Mouse (Mus musculus): ENCODE data around the gene C130026I21Rik.
"Not testable (repeated sequence)": the region's sequence is repeated elsewhere in the genome, so short reads cannot be mapped to it uniquely, and the experiment has no call there.

C130026I21Rik gene

DNA sequence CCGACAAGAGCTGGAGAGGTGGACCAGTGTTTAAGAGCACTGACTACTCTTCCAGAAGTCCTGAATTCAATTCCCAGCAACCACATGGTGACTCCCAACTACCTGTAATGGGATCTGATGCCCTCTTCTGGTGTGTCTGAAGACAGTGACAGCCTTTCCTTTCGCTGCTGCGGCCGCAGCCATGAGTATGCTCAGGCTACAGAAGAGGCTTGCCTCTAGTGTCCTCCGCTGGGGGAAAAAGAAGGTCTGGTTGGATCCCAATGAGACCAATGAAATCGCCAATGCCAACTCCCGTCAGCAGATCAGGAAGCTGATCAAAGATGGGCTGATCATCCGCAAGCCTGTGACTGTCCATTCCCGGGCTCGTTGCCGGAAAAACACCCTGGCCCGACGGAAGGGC, 258.4 kb downstream of the C130026I21Rik start:
- not testable (repeated sequence) for DNase-seq

DNA sequence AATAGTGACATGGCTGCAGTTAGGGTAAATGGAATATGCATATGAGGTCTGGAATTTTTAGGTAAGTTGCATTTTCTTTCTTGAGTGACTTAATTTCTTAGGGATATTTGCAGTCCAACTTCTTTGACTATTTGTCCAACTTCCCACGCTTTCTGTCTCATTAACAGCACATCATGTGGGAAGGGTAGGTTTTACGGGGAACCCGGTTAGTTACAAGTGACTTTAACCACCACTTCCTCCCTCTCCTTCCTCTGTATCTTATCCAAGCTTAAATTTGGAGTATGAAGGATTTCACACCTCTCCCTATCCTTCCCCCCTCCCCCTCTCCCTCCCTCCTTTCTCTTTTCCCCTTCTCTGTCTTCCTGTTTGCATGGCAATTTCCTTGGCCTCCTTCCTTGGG, 259.4 kb downstream of the C130026I21Rik start:
- DNase-seq = not testable (repeated sequence)

DNA sequence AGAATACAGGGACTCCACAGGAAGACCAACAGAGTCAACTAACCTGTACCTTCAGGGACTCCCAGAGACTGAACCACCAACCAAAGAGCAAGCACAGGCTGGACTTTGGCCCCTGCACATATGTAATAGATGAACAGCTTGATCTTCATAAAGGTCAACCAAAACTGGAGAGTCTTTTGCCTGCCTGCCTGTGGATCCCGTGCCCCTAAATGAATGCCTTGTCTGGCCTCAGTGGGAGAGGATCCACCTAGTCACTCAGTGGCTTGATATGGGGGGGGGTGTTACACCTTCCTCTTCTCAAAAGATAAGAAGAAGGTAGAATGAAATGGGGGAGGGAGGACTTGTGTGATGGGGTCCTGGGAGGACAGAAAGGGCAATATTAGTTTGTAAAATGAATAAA, 262.6 kb downstream of the C130026I21Rik start:
- DNase-seq = not testable (repeated sequence)

- DNase-seq = not testable (repeated sequence)
Measured at GRCm38 (mm10) chr1:84999241-84999640, 271.1 kb downstream of the C130026I21Rik start.

GRCm38 (mm10) chr1:84996305-84996704, 274.1 kb downstream of the C130026I21Rik start:
- not testable (repeated sequence) for DNase-seq

DNA sequence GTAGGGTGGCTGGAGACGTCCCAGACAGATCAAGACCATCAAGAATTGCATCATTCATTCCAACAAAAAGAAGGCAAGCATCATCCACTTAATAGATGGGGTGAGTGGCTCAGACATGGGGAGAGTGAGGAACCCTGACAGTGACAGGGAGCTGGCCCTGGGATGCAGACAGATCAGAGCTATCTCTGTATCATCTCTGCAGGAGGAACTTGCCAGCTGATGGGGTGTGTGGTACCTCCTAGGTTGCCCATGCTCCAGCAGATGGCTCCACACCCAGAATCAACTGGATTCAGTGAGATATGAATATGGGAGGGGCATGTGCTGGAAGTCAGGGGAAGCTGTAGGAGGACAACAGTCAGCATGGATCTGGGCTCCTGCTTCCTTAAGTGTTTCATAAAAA, 275.9 kb downstream of the C130026I21Rik start:
- DNase-seq = not testable (repeated sequence)

- not testable (repeated sequence) for DNase-seq
Measured at GRCm38 (mm10) chr1:84993688-84994319, 276.6 kb downstream of the C130026I21Rik start.

DNA sequence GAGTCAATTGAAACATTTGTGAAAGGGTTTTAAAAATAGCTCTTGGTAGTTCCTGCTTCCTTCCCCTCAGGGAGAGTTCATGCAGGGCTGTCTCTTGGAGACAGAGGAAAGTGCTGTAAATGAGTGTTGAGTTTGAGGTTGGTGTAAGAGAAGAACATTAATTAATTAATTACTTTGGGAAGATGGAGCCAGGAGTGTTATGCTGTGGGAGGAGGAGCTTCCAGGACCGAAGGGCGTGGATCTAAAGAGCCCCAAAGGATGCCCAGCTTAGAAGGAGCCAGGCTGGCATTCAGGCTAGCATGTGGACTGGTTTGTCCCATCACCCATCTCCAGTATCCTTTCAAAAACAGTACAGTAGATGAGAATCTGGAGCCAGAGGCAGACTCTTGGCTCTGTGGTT, 277.1 kb downstream of the C130026I21Rik start:
- DNase-seq = not testable (repeated sequence)

- not testable (repeated sequence) for DNase-seq
Measured at GRCm38 (mm10) chr1:84992827-84993226, 277.5 kb downstream of the C130026I21Rik start.

DNA sequence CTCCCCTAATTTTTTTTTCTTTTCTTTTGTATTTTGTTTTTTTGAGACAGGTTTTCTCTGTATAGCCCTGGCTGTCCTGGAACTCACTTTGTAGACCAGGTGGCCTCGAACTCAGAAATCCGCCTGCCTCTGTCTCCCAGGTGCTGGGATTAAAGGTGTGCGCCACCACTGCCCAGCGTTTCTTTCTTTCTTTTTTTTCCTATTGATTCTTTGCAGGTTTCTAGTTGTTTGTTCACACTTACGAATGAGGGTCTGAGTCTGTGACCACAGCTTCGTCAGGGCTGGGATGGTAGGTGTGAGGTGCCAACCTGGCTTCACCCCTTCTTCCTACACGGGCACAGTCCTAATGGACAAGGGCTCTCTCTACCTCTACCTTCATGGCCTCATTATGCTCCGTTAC, 281.3 kb downstream of the C130026I21Rik start:
- not testable (repeated sequence) for DNase-seq

GRCm38 (mm10) chr1:84987729-84988128, 282.6 kb downstream of the C130026I21Rik start:
- not testable (repeated sequence) for DNase-seq

DNA sequence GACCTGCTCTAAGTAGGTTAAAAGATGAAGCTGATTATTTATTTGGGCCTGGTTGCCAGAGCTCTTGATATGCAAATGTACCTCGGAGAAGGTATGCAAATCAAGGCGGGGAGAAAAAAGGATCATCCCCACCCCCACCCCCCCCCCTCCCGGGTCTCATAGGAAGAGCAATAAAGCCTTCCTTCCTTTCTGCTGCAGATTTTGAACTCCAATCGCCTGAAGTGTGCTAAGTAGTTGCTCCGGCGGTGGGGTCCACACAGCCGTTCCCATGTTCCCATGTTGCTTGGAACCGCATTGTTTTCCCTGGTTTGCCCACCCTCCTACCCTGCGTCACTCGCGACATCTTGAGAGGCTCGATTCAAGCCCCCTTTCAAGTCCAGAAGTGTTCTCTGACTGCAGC, 308.6 kb downstream of the C130026I21Rik start:
- DNase-seq = not testable (repeated sequence)

DNA sequence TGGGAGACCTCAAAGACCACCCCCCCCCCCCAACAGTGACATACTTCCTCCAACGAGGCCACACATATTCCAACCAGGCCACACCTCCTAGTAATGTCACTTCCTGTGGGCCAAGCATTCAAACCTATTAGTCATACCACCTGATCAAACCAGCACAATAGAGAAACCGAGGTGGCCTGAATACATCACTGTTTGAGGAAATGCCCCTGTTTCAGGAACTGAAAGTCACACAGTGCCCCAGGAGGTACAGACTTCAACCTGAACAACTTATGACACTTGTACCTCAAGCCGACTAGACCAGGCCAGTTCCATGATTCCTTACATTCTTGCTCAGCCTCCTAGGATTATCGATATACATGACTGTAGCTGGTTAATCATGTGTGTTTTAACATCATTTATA, 312.7 kb downstream of the C130026I21Rik start:
- not testable (repeated sequence) for DNase-seq

DNA sequence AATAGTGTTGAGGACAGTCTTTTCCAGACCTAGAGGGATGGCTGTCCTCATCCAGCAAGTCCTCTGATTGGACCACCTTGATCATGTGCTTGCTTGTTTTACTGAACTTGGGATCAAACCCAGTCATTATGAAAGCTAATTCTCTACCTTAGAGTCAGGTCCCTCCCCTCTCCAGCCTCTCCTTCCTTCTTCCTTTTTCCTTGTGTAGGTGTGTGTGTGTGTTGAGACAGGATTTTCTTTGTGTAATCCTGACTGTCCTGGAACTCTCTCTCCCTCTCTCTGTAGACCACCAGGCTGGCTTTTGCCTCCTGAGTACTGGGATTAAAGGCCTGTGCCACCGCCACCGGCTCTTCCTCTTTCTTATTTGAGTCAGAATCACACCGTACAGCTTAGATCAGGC, 313.6 kb downstream of the C130026I21Rik start:
- not testable (repeated sequence) for DNase-seq

DNA sequence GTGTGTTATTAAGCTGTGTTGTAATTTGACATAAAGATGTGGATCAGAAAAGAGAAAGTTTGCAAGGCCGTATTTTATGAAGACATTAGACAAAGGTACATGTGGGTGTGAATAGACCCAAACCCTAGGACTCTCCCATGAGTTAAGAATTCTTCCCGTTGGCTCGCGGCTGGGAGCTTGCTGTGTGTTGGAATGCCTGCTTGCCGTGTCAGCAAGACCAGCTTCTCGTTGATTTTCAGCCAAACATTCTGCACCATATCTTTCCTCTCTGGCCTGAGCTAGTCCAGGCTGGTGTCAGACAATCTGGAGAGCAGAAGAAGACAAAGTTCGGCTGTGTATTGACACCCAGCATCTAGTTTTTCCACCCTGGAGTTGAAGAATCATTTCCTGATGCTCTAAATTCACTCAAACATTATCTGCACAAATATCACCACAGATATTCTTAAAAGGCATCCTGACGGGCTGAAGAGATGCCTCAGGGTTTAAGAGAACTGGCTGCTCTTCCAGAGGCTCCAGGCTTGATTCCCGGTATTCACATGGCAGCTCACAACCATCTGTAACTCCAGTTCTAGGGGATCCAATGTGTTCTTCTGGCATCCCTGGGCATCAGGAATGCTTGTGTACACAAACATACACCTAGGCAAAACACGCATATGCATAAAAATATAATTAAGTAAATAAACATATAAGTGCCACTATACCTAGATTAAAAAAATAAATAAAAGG, 317.7 kb downstream of the C130026I21Rik start:
- DNase-seq = peak; percentile 64 to 72

DNA sequence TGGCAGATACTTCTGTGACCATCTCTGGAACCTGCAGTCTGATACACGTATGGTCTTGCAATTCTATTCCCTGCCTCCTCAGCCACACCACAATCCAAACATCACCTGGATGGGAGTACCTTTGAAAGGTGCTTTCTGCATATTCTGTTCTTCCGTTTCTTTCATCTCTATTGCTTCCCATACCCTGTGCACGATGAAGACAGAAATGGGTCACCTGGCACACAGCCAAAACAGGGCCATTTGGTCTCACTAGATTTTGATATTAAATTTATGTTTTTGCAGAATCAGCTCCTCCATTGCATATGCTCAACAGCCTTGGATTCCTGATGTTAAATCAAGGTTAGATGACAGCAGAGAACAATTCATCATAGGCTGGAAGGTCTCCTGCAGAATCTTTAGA, 318.8 kb downstream of the C130026I21Rik start:
- peak; percentile 42 to 66 for DNase-seq

DNA sequence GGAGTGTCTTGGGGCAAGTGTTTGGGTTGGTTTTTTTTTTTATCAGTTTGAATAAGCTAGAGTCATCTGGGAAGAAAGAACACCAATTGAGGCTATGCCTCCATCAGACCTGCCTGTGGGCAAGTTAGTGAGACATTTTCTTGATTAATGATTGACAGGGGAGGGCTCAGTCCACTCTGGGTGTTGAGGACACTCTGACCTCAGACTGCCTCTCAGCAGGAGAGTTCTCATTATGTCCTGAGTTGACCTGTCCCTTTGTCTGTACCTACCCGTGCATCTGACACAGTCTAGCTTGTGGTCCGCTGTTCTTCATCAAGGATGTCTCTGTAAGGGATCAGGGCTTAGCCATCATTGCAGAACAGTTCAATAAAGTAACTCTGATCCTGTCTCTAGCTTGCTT, 323.0 kb downstream of the C130026I21Rik start:
- no peak for DNase-seq

GRCm38 (mm10) chr1:84945950-84946349, 324.4 kb downstream of the C130026I21Rik start:
- no peak for DNase-seq

DNA sequence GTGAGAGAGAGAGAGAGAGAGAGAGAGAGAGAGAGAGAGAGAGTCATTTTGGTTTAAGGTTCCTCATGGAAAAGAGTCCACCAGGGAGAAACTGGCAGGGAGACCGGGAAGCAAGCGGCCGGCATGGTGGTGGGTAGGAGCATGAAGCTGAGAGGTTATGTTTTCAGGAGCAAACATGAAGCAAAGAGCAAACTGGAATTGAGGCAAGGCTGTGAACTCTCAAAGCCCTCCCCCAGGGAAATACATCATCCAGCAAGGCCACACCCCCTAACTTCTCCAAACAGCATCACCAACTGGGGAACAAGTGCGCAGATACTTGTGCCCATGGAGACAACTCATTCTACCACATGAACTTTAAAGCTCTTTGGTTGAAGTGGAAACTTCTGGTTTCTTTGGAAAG, 326.8 kb downstream of the C130026I21Rik start:
- no peak for DNase-seq

All from cerebellum, postnatal 25 days (tissue).